Mouse (Mus musculus) thymus, adult 2 months (tissue): ENCODE results near the gene Vps4a.

ENCODE experiments used
- CTCF ChIP-seq: fragments of 200-500 bp; IDR thresholded peaks from 2 replicates; pipeline ENCODE4 v1.5.1; 2012; ENCODE audit warnings: mild to moderate bottlenecking, control low read depth, low read length, moderate library complexity, borderline replicate concordance; ENCODE audit not compliant: control insufficient read depth, poor library complexity, insufficient read depth; ENCODE audit errors: extremely low read depth
- POLR2A ChIP-seq: fragments of 200-500 bp; IDR thresholded peaks from 2 replicates; pipeline ENCODE4 v1.6.1; 2012; ENCODE audit warnings: mild to moderate bottlenecking, low read length, control low read depth, moderate library complexity; ENCODE audit not compliant: control insufficient read depth, poor library complexity, insufficient read depth; ENCODE audit errors: extremely low read depth

GRCm38 (mm10) chr8:107090531-107090930, 59.5 kb downstream of the Vps4a start:
- TF ChIP-seq CTCF (no peak), POLR2A (no peak)
